In genomic region chr3:95294316-95294715, GRCm38 (mm10) we compare ENCODE assay signal across 16 mouse cellular contexts. TPM values are rescaled to one million over a fixed set of nuclear protein-coding genes. Genes with fewer than 3 reads are reported as not detected.
DNase-seq lines count a peak whose midpoint lies in the region; ATAC-seq and TF ChIP-seq lines count a peak whose summit lies in the region.
"Had no signal": no experiment of that assay in that cellular context is flagged by ENCODE, and none has a peak within 500 bp of the region (broad histone marks: within the 10 kb centered on the region; RNA-seq: fewer than 3 reads in every experiment).

No protein-coding gene starts in this region.

- peaks cover 28% of the 10 kb centered on the region for H3K36me3 ChIP-seq in kidney, postnatal 0 days (ENCODE audit: insufficient read depth, low read length)
- H3K36me3 ChIP-seq in liver, embryonic 13.5 days = peaks cover 56% of the 10 kb centered on the region
- H3K36me3 ChIP-seq in stomach, embryonic 15.5 days = peaks cover 45% of the 10 kb centered on the region

- ATAC-seq in kidney, postnatal 0 days (replicated peaks; ENCODE audit: low FRiP score, low read depth) = no peak
- ATAC-seq in liver, embryonic 13.5 days (ENCODE audit: low read depth) = no peak
- no peak for ATAC-seq in stomach, embryonic 15.5 days (ENCODE audit: insufficient read depth, low FRiP score, low read depth)
- ATAC-seq: forebrain, embryonic 13.5 days; midbrain, embryonic 15.5 days had no signal

- no peak for TF ChIP-seq POLR2A in bone marrow, adult 2 months (IDR thresholded peaks at IDR 0.05; ENCODE audit: borderline replicate concordance, control insufficient read depth, low read depth, low read length)

- H3K27me3 ChIP-seq in kidney, postnatal 0 days (ENCODE audit: insufficient read depth, low read length) = no peaks in the 10 kb centered on the region
- H3K27me3 ChIP-seq in liver, embryonic 13.5 days = no peaks in the 10 kb centered on the region
- H3K27me3 ChIP-seq in stomach, embryonic 15.5 days (replicated peaks) = no peaks in the 10 kb centered on the region
- H3K27me3 ChIP-seq: forebrain, embryonic 13.5 days; hindbrain, embryonic 13.5 days; midbrain, embryonic 15.5 days had no signal

- TF ChIP-seq CTCF in kidney, postnatal 0 days (IDR thresholded peaks at IDR 0.05; ENCODE audit: low read depth) = no peak
- no peak for TF ChIP-seq CTCF in bone marrow, adult 2 months (IDR thresholded peaks at IDR 0.05; ENCODE audit: control insufficient read depth, insufficient read depth, low read length)

- H3K4me3 ChIP-seq in kidney, postnatal 0 days (replicated peaks; ENCODE audit: low read depth, low read length) = no peak overlapping the region
- no peak overlapping the region for H3K4me3 ChIP-seq in bone marrow, adult 2 months (replicated peaks; ENCODE audit: control insufficient read depth, low read depth, low read length)
- H3K4me3 ChIP-seq in liver, embryonic 13.5 days (replicated peaks) = no peak overlapping the region
- no peak overlapping the region for H3K4me3 ChIP-seq in stomach, embryonic 15.5 days (replicated peaks)
- H3K4me3 ChIP-seq: forebrain, embryonic 13.5 days; heart, embryonic 10.5 days; hindbrain, embryonic 13.5 days; midbrain, embryonic 15.5 days had no signal

- H3K4me1 ChIP-seq in kidney, postnatal 0 days (replicated peaks; ENCODE audit: insufficient read depth, low read length) = 0 out of 2 replicates have a peak, but pooled peaks cover 9% of the 10 kb centered on the region
- peaks cover 7% of the 10 kb centered on the region; the same call in 1 of the 2 replicates for H3K4me1 ChIP-seq in bone marrow, adult 2 months (ENCODE audit: control insufficient read depth, insufficient read depth, low read length)
- H3K4me1 ChIP-seq in liver, embryonic 13.5 days (replicated peaks) = peaks cover 54% of the 10 kb centered on the region
- peaks cover 12% of the 10 kb centered on the region; the same call in 1 of the 2 replicates for H3K4me1 ChIP-seq in stomach, embryonic 15.5 days
- H3K4me1 ChIP-seq: forebrain, embryonic 13.5 days; hindbrain, embryonic 13.5 days; midbrain, embryonic 15.5 days had no signal

- no peak overlapping the region for H3K9ac ChIP-seq in kidney, postnatal 0 days (ENCODE audit: low read depth, low read length)
- H3K9ac ChIP-seq in liver, embryonic 13.5 days = no peak overlapping the region
- no peak overlapping the region for H3K9ac ChIP-seq in stomach, embryonic 15.5 days
- H3K9ac ChIP-seq: forebrain, embryonic 13.5 days; hindbrain, embryonic 13.5 days; midbrain, embryonic 15.5 days had no signal

- no peak for DNase-seq in kidney, postnatal 0 days (ENCODE audit: low spot score)
- no peak for DNase-seq in kidney, postnatal 10 days
- no peak for DNase-seq in liver, embryonic 13.5 days
- no peak for DNase-seq in embryo, embryonic 11 days
- DNase-seq in heart, adult 9 months (ENCODE audit: low spot score in 2 of 2) = no peak
- DNase-seq in cerebellum, postnatal 25 days = no peak
- DNase-seq: gastrocnemius, postnatal 25 days; heart, postnatal 14 days; kidney, adult 11 months had no signal

- H3K27ac ChIP-seq in kidney, postnatal 0 days = peak overlapping the region; percentile 79; the same call in 1 of the 2 replicates
- peak overlapping the region; percentile 67 for H3K27ac ChIP-seq in bone marrow, adult 2 months (ENCODE audit: control insufficient read depth, insufficient read depth, low read depth, low read length, poor library complexity)
- H3K27ac ChIP-seq in liver, embryonic 13.5 days = peak overlapping the region; percentile 60
- 0 out of 2 replicates have a peak overlapping the region, but pooled peaks have one; percentile 13 for H3K27ac ChIP-seq in stomach, embryonic 15.5 days
- H3K27ac ChIP-seq: forebrain, embryonic 13.5 days; heart, embryonic 10.5 days; hindbrain, embryonic 13.5 days; midbrain, embryonic 15.5 days had no signal

- H3K4me2 ChIP-seq in kidney, postnatal 0 days (ENCODE audit: low read length) = no peak overlapping the region
- H3K4me2 ChIP-seq in liver, embryonic 13.5 days = no peak overlapping the region
- no peak overlapping the region for H3K4me2 ChIP-seq in stomach, embryonic 15.5 days
- H3K4me2 ChIP-seq: forebrain, embryonic 13.5 days; hindbrain, embryonic 13.5 days; midbrain, embryonic 15.5 days had no signal

- no peaks in the 10 kb centered on the region for H3K9me3 ChIP-seq in kidney, postnatal 0 days (replicated peaks; ENCODE audit: low read length)
- H3K9me3 ChIP-seq in liver, embryonic 13.5 days (replicated peaks) = no peaks in the 10 kb centered on the region
- H3K9me3 ChIP-seq in stomach, embryonic 15.5 days = no peaks in the 10 kb centered on the region
- H3K9me3 ChIP-seq: forebrain, embryonic 13.5 days; heart, embryonic 10.5 days; hindbrain, embryonic 13.5 days; midbrain, embryonic 15.5 days had no signal

- WGBS in kidney, postnatal 0 days = 84% methylated on average over 7 of the region's 7 CpGs
- WGBS in bone marrow, adult 2 months = 36% methylated on average over 7 of the region's 7 CpGs
- WGBS in liver, embryonic 13.5 days (ENCODE audit: insufficient replicate concordance) = 66% methylated on average over 7 of the region's 7 CpGs
- 87% methylated on average over 7 of the region's 7 CpGs for WGBS in stomach, embryonic 15.5 days

RNA-seq across cellular contexts. Expression of gene Prune1, which starts 12.4 kb away (rescaled TPM):
- 20.1 and 20.3 TPM in 2 replicates for polyA plus RNA-seq in kidney, postnatal 0 days (2015; fragmentation: Nextera tagmentation; extraction: Ambion mirVana)
- 8.3 and 12.4 TPM in 2 replicates for polyA plus RNA-seq in bone marrow, adult 2 months (2011; ENCODE audit: insufficient read depth, insufficient read length, low replicate concordance, missing spikeins)
- 8.6 and 11.0 TPM in 2 replicates for polyA plus RNA-seq in liver, embryonic 13.5 days (2015; fragmentation: Nextera tagmentation; extraction: Ambion mirVana)
- polyA plus RNA-seq in stomach, embryonic 15.5 days (2015; fragmentation: Nextera tagmentation; extraction: Ambion mirVana) = 16.6 and 17.3 TPM in 2 replicates

RNA-seq across cellular contexts. Expression of gene Anxa9, which starts 12.7 kb away (rescaled TPM):
- polyA plus RNA-seq in kidney, postnatal 0 days (2015; fragmentation: Nextera tagmentation; extraction: Ambion mirVana) = 9.9 and 10.1 TPM in 2 replicates
- polyA plus RNA-seq in bone marrow, adult 2 months (2011; ENCODE audit: insufficient read depth, insufficient read length, low replicate concordance, missing spikeins) = 3.8 and 4.3 TPM in 2 replicates
- polyA plus RNA-seq in liver, embryonic 13.5 days (2015; fragmentation: Nextera tagmentation; extraction: Ambion mirVana) = 3.0 and 3.1 TPM in 2 replicates
- 2.3 and 3.4 TPM in 2 replicates for polyA plus RNA-seq in stomach, embryonic 15.5 days (2015; fragmentation: Nextera tagmentation; extraction: Ambion mirVana)

RNA-seq across cellular contexts. Expression of gene Mindy1, which starts 13.2 kb away (rescaled TPM):
- polyA plus RNA-seq in kidney, postnatal 0 days (2015; fragmentation: Nextera tagmentation; extraction: Ambion mirVana) = 72.6 and 73.2 TPM in 2 replicates
- polyA plus RNA-seq in bone marrow, adult 2 months (2011; ENCODE audit: insufficient read depth, insufficient read length, low replicate concordance, missing spikeins) = 50.3 and 67.0 TPM in 2 replicates
- polyA plus RNA-seq in liver, embryonic 13.5 days (2015; fragmentation: Nextera tagmentation; extraction: Ambion mirVana) = 17.0 and 18.6 TPM in 2 replicates
- 45.8 and 51.2 TPM in 2 replicates for polyA plus RNA-seq in stomach, embryonic 15.5 days (2015; fragmentation: Nextera tagmentation; extraction: Ambion mirVana)

RNA-seq across cellular contexts. Expression of gene Cers2, which starts 20.3 kb away (rescaled TPM):
- 172 and 186 TPM in 2 replicates for polyA plus RNA-seq in kidney, postnatal 0 days (2015; fragmentation: Nextera tagmentation; extraction: Ambion mirVana)
- 70.3 and 159 TPM in 2 replicates for polyA plus RNA-seq in bone marrow, adult 2 months (2011; ENCODE audit: insufficient read depth, insufficient read length, low replicate concordance, missing spikeins)
- polyA plus RNA-seq in liver, embryonic 13.5 days (2015; fragmentation: Nextera tagmentation; extraction: Ambion mirVana) = 113 and 125 TPM in 2 replicates
- polyA plus RNA-seq in stomach, embryonic 15.5 days (2015; fragmentation: Nextera tagmentation; extraction: Ambion mirVana) = 138 and 146 TPM in 2 replicates

RNA-seq across cellular contexts. Expression of gene Bnipl, which starts 43.3 kb away (rescaled TPM):
- 0.82 and 1.6 TPM in 2 replicates for polyA plus RNA-seq in kidney, postnatal 0 days (2015; fragmentation: Nextera tagmentation; extraction: Ambion mirVana)
- polyA plus RNA-seq in bone marrow, adult 2 months (2011; ENCODE audit: insufficient read depth, insufficient read length, low replicate concordance, missing spikeins) = 1.7 TPM in 1 of 2 replicates, not detected in the other
- not detected in 2 replicates for polyA plus RNA-seq in liver, embryonic 13.5 days (2015; fragmentation: Nextera tagmentation; extraction: Ambion mirVana)
- 3.5 and 5.8 TPM in 2 replicates for polyA plus RNA-seq in stomach, embryonic 15.5 days (2015; fragmentation: Nextera tagmentation; extraction: Ambion mirVana)
- polyA plus RNA-seq: forebrain, embryonic 13.5 days; liver, embryonic 16.5 days had no signal

Comparison
In these comparisons a context has a peak if more than half of its experiments do, and no peak if none do; other contexts are left out.
1. H3K27ac ChIP-seq: peak in every context shown above with its lines; median percentile 79 in kidney, postnatal 0 days; 67 in bone marrow, adult 2 months; 60 in liver, embryonic 13.5 days; 13 in stomach, embryonic 15.5 days.